Mouse (Mus musculus) forebrain, embryonic 15.5 days (tissue): ENCODE measurements around the gene Bcl3. TPM values are rescaled to one million over a fixed set of nuclear protein-coding genes. Genes with fewer than 3 reads are reported as not detected.
A peak's percentile ranks its signal among the peaks of the same experiment; 100 is the strongest.

Experiments used
- ATAC-seq: fragments of 200-750 bp; cut with Nextera tagmentation; replicated peaks from 2 replicates; pipeline ENCODE4 v1.8.0; 2017; ENCODE audit warnings: mild to moderate bottlenecking, moderate TSS enrichment, moderate library complexity
- H3K27ac ChIP-seq: fragments of 300-500 bp; sonication (generic); replicated peaks from 2 replicates; pipeline ENCODE4 v1.5.1; 2015; ENCODE audit warnings: mild to moderate bottlenecking, inconsistent platforms
- H3K27me3 ChIP-seq: fragments of 300-500 bp; sonication (generic); 2 replicates; pipeline ENCODE4 v1.6.1; 2015; ENCODE audit warnings: inconsistent platforms
- H3K36me3 ChIP-seq: fragments of 300-500 bp; sonication (generic); 2 replicates; pipeline ENCODE4 v1.6.1; 2015; ENCODE audit warnings: mild to moderate bottlenecking, inconsistent platforms
- H3K4me1 ChIP-seq: fragments of 300-500 bp; sonication (generic); 2 replicates; pipeline ENCODE4 v1.6.1; 2015; ENCODE audit warnings: inconsistent platforms
- H3K4me2 ChIP-seq: fragments of 300-500 bp; sonication (generic); replicated peaks from 2 replicates; pipeline ENCODE4 v1.6.1; 2015; ENCODE audit warnings: mild to moderate bottlenecking, inconsistent platforms
- H3K4me3 ChIP-seq: fragments of 300-500 bp; sonication (generic); 2 replicates; pipeline ENCODE4 v1.5.1; 2015; ENCODE audit warnings: mild to moderate bottlenecking, inconsistent platforms
- H3K9ac ChIP-seq: fragments of 300-500 bp; sonication (generic); replicated peaks from 2 replicates; pipeline ENCODE4 v1.6.1; 2015; ENCODE audit warnings: mild to moderate bottlenecking, inconsistent platforms
- H3K9me3 ChIP-seq: fragments of 300-500 bp; sonication (generic); 2 replicates; pipeline ENCODE4 v1.6.1; 2016; ENCODE audit warnings: inconsistent platforms
- WGBS: fragments of 180-500 bp; shearing (Covaris S2); methylation state at CpG from one replicate; pipeline ENCODE4 v1.1.7; 2015; ENCODE audit warnings: mixed read lengths; 5-methylcytosine and 5-hydroxymethylcytosine counted together
- polyA plus RNA-seq: library from polyadenylated mRNA; unstranded; fragments of >200 nt; fragmentation: Nextera tagmentation; extraction: Ambion mirVana; gene quantifications from 2 replicates; pipeline ENCODE4 v1.2.1, GENCODE M21; 2015

The Bcl3 gene
- polyA plus RNA-seq, 1 experiment from 2014 or later, result 1.3 TPM

GRCm38 (mm10) chr7:19771682-19772081 is 50.9 kb downstream of the Bcl3 start:
- H3K36me3 ChIP-seq, result no peaks in the 10 kb centered on the region
- no peak overlapping the region for H3K4me2 ChIP-seq
- ATAC-seq, result no peak
- no peak overlapping the region for H3K4me3 ChIP-seq
- no peaks in the 10 kb centered on the region for H3K9me3 ChIP-seq
- WGBS, result 63% methylated on average over 4 of the region's 4 CpGs
- peaks cover 24% of the 10 kb centered on the region for H3K27me3 ChIP-seq
- no peak overlapping the region for H3K9ac ChIP-seq
- peaks cover 16% of the 10 kb centered on the region for H3K4me1 ChIP-seq
- H3K27ac ChIP-seq, result no peak overlapping the region

- H3K9me3 ChIP-seq, result no peaks in the 10 kb centered on the region
- peaks cover 16% of the 10 kb centered on the region for H3K4me1 ChIP-seq
- H3K27me3 ChIP-seq, result peaks cover 24% of the 10 kb centered on the region
- peak; percentile 36; the same call in 1 of the 2 replicates for ATAC-seq
- no peak within 1 kb of the TSS for H3K27ac ChIP-seq
- peak within 1 kb of the TSS; percentile 39 for H3K9ac ChIP-seq
- peak within 1 kb of the TSS; percentile 56 for H3K4me2 ChIP-seq
- no peaks in the 10 kb centered on the region for H3K36me3 ChIP-seq
- 5% methylated on average over 9 of the region's 9 CpGs for WGBS
- H3K4me3 ChIP-seq, result peak within 1 kb of the TSS; percentile 35
Measured at GRCm38 (mm10) chr7:19770984-19771391, 51.6 kb downstream of the Bcl3 start, which contains the start of gene Bcam. Gene Bcam (minus strand): TSS chr7:19771016.

GRCm38 (mm10) chr7:19770375-19770754 is 52.2 kb downstream of the Bcl3 start:
- WGBS, result under 1% methylated on average over 28 of the region's 28 CpGs
- peak overlapping the region; percentile 39 for H3K9ac ChIP-seq
- H3K27ac ChIP-seq, result no peak overlapping the region
- H3K9me3 ChIP-seq, result no peaks in the 10 kb centered on the region
- peaks cover 16% of the 10 kb centered on the region for H3K4me1 ChIP-seq
- H3K4me2 ChIP-seq, result peak overlapping the region; percentile 56
- no peaks in the 10 kb centered on the region for H3K36me3 ChIP-seq
- H3K27me3 ChIP-seq, result peaks cover 24% of the 10 kb centered on the region
- peak; percentile 74 for ATAC-seq
- H3K4me3 ChIP-seq, result peak overlapping the region; percentile 35

DNA sequence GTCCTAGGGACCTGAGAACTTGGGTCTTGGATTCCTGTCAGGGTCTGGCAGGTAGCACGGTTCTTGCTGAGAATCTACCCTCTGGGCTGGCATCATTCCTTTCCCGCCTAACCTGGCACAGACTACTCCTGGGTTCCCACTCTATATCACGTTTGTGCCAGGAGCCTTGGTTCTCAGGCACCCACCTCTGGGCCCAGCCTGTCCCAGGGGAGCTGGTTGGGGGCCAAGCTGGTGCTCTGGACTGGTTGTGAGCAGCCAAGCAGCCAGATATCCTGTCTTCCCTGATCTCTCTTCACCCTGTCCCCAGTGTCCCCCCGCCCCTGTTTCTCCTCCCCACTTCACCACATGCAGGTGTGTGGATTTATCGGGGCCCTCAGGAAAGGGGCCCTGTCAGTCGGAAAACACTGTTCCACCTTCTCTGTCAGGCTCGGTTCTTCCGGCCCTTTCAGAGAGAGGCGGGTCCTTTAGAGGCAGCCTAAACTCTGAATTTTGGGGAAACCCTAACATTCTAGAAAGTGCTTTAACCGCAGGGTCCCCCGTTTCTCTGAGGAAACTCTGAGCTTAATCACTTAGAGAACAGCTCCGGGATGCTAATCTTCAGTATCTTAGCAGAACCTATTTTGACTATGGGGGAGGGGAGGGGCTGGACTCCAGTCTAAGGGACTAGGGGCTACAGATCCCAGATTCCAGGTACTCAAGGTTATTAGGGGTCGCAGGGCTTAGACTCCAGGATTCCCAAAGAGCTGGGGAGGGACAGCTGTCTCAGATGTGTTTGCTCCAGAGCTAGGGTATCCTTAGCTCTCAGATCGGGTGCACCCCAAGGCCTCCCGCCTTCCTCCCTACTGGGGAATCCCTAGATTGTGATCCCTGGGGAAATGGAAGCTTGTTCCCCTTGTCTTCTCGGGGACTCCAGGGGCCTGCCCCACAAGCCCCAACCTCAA is 52.9 kb downstream of the Bcl3 start:
- 10% methylated on average over 16 of the region's 16 CpGs for WGBS
- ATAC-seq, result 0 out of 2 replicates have a peak, but pooled peaks have one; percentile 23

DNA sequence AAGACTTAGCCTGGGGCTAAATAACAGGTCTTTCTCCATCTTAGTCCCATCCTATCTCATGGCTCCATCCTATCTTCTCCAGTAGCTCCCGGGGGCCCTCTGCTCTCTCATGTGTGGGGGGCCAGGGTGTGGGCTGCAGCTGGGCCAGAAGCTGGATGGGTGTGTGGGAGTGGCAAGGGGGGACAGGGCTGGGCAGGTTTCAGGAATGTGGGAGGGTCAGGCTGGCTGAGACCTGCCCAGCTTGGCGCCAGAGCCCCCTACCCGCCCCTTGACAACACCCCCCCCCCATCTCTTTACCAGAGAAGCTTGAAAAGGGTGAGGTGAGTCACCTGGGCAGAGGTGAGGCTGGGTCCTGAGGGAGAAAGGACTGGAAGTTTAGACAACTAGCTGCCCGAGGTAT is 53.6 kb downstream of the Bcl3 start:
- peaks cover 24% of the 10 kb centered on the region for H3K27me3 ChIP-seq
- no peak for ATAC-seq
- H3K4me1 ChIP-seq, result peaks cover 16% of the 10 kb centered on the region
- no peak overlapping the region for H3K9ac ChIP-seq
- no peaks in the 10 kb centered on the region for H3K36me3 ChIP-seq
- H3K9me3 ChIP-seq, result no peaks in the 10 kb centered on the region
- 44% methylated on average over 4 of the region's 4 CpGs for WGBS
- no peak overlapping the region for H3K4me2 ChIP-seq
- H3K27ac ChIP-seq, result no peak overlapping the region
- no peak overlapping the region for H3K4me3 ChIP-seq

More for the DNA sequence above, 52.9 kb downstream of the Bcl3 start:
- Histone ChIP-seq H3K4me1 (peaks cover 16% of the 10 kb centered on the region), H3K4me3 (peak overlapping the region; percentile 35), H3K27me3 (peaks cover 24% of the 10 kb centered on the region), H3K36me3 (no peaks in the 10 kb centered on the region), H3K4me2 (peak overlapping the region; percentile 56), H3K9me3 (no peaks in the 10 kb centered on the region), H3K27ac (no peak overlapping the region), H3K9ac (peak overlapping the region; percentile 39)

- ATAC-seq, result no peak
Measured at GRCm38 (mm10) chr7:19768251-19768650, 54.3 kb downstream of the Bcl3 start.

GRCm38 (mm10) chr7:19764581-19764980 is 58.0 kb downstream of the Bcl3 start:
- Histone ChIP-seq H3K36me3 (no peaks in the 10 kb centered on the region), H3K4me1 (peaks cover 2% of the 10 kb centered on the region; the same call in 1 of the 2 replicates), H3K4me2 (no peak overlapping the region), H3K27ac (no peak overlapping the region), H3K9me3 (no peaks in the 10 kb centered on the region), H3K4me3 (no peak overlapping the region), H3K9ac (no peak overlapping the region), H3K27me3 (peaks cover 12% of the 10 kb centered on the region)
- WGBS, result 91% methylated on average over 9 of the region's 9 CpGs
- no peak for ATAC-seq

More at GRCm38 (mm10) chr7:19768251-19768650, 54.3 kb downstream of the Bcl3 start:
- Histone ChIP-seq H3K27ac (no peak overlapping the region), H3K9ac (no peak overlapping the region), H3K4me3 (no peak overlapping the region), H3K27me3 (peaks cover 24% of the 10 kb centered on the region), H3K36me3 (no peaks in the 10 kb centered on the region), H3K4me1 (peaks cover 16% of the 10 kb centered on the region), H3K4me2 (no peak overlapping the region), H3K9me3 (no peaks in the 10 kb centered on the region)
- 69% methylated on average over 14 of the region's 14 CpGs for WGBS

- no peak overlapping the region for H3K27ac ChIP-seq
- H3K9ac ChIP-seq, result no peak overlapping the region
- H3K36me3 ChIP-seq, result no peaks in the 10 kb centered on the region
- H3K9me3 ChIP-seq, result no peaks in the 10 kb centered on the region
- no peaks in the 10 kb centered on the region for H3K4me1 ChIP-seq
- no peak overlapping the region for H3K4me2 ChIP-seq
- ATAC-seq, result no peak
- 90% methylated on average over 13 of the region's 13 CpGs for WGBS
- H3K27me3 ChIP-seq, result peaks cover 5% of the 10 kb centered on the region
- H3K4me3 ChIP-seq, result no peak overlapping the region
Measured at GRCm38 (mm10) chr7:19763829-19764477, 58.6 kb downstream of the Bcl3 start.

- 91% methylated on average over 11 of the region's 11 CpGs for WGBS
- ATAC-seq, result no peak
Measured at GRCm38 (mm10) chr7:19762283-19762682, 60.3 kb downstream of the Bcl3 start.

DNA sequence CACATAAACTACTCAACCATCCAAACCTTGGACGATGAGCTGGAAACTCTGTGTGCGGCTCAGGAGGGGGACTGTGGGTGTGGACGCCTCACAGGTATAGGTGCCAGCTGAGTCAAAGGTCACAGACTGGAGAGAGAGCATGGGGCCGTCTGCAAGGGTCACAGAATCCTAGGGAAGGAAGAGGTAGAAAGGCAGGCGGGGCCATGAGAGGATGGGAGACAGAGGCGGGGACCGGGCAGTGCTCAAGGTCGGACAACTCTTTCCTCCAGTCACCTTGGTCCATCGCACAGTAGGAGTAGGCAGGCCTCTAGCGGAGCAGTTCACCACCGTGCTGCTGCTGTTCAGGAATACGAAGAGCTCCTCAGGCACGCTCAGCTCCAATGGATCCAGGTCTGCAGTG is 62.5 kb downstream of the Bcl3 start:
- H3K4me3 ChIP-seq, result no peak overlapping the region
- ATAC-seq, result no peak
- H3K27me3 ChIP-seq, result no peaks in the 10 kb centered on the region
- WGBS, result 90% methylated on average over 13 of the region's 13 CpGs
- H3K9ac ChIP-seq, result no peak overlapping the region
- no peaks in the 10 kb centered on the region for H3K4me1 ChIP-seq
- no peak overlapping the region for H3K27ac ChIP-seq
- H3K4me2 ChIP-seq, result no peak overlapping the region
- H3K9me3 ChIP-seq, result no peaks in the 10 kb centered on the region
- H3K36me3 ChIP-seq, result no peaks in the 10 kb centered on the region

More at GRCm38 (mm10) chr7:19762283-19762682, 60.3 kb downstream of the Bcl3 start:
- no peak overlapping the region for H3K27ac ChIP-seq
- H3K4me3 ChIP-seq, result no peak overlapping the region
- no peaks in the 10 kb centered on the region for H3K4me1 ChIP-seq
- no peaks in the 10 kb centered on the region for H3K9me3 ChIP-seq
- no peak overlapping the region for H3K4me2 ChIP-seq
- H3K9ac ChIP-seq, result no peak overlapping the region
- no peaks in the 10 kb centered on the region for H3K27me3 ChIP-seq
- no peaks in the 10 kb centered on the region for H3K36me3 ChIP-seq

DNA sequence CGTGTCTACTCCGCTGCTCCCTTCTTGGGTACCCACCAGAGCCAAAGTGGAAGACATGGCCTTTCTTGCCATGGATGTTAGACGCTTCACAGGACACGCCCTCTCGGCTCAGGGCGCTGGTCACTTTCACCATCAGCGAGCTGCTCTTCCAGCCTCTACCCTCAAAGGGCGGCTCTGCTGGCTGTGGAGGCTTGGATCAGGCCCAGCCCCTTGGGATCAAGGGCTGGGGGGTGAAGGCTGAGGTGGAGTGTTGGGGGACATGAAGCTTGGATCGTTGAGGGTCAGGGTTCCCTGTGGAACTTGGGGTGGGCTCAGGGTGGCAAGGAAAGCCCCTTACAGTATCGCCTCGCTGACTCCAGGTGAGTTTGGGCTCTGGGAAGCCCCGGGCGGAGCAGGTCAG is 63.9 kb downstream of the Bcl3 start:
- Histone ChIP-seq H3K27ac (no peak overlapping the region), H3K9me3 (no peaks in the 10 kb centered on the region), H3K4me2 (no peak overlapping the region), H3K36me3 (no peaks in the 10 kb centered on the region), H3K9ac (no peak overlapping the region), H3K4me3 (no peak overlapping the region), H3K4me1 (no peaks in the 10 kb centered on the region), H3K27me3 (no peaks in the 10 kb centered on the region)
- 92% methylated on average over 13 of the region's 13 CpGs for WGBS
- no peak for ATAC-seq
